Mouse (Mus musculus): ENCODE data around the gene Adgrl1.

DNA sequence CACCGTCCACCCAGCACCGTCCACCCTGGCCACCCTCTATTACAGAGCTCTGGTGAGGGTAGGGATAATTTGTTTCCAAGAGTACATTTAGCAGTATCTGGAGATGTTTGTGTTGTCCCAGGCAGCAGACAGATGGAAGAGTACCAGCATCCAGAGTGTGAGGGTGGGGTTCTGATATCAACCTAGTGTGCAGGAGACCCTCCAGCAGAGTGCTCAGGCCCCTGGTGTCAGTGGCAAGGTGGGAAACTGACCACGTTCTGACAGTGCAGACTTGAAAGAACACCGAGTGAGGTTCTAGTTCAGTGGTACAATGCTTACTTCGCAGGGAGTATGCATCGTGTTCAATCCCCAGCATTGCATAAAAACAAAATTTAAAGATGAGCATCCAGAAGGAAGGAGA lies 71.8 kb downstream of the Adgrl1 start:
- no peak for TF ChIP-seq HCFC1 (IDR thresholded peaks at IDR 0.05; ENCODE audit: low read depth, low read length)
- TF ChIP-seq TCF12 (IDR thresholded peaks at IDR 0.05; ENCODE audit: low read depth, low read length) = no peak
- TF ChIP-seq EP300 (IDR thresholded peaks at IDR 0.05; ENCODE audit: low read depth in 1 of 2, low read length in 2 of 2) = no peak
- TF ChIP-seq ZKSCAN1 (IDR thresholded peaks at IDR 0.05; ENCODE audit: low read depth, low read length) = no peak
- TF ChIP-seq CTCF (IDR thresholded peaks at IDR 0.05 in 2 of 3, conservative IDR thresholded peaks at IDR 0.05 in 1 of 3; ENCODE audit: control insufficient read depth in 1 of 3, insufficient read depth in 1 of 3, low read depth in 2 of 3, low read length in 3 of 3, poor library complexity in 1 of 3, severe bottlenecking in 1 of 3) = no peak
- no peak for TF ChIP-seq GATA1 (IDR thresholded peaks at IDR 0.05; ENCODE audit: low read depth, low read length)
- TF ChIP-seq JUND (IDR thresholded peaks at IDR 0.05; ENCODE audit: low read depth, low read length) = no peak
- no peak for TF ChIP-seq POLR2A (IDR thresholded peaks at IDR 0.05; ENCODE audit: control insufficient read depth in 1 of 2, insufficient read depth in 1 of 2, low read depth in 1 of 2, low read length in 2 of 2, poor library complexity in 1 of 2)
- TF ChIP-seq GABPA (IDR thresholded peaks at IDR 0.05; ENCODE audit: low read depth, low read length) = no peak
- no peak for TF ChIP-seq RCOR1 (IDR thresholded peaks at IDR 0.05; ENCODE audit: low read depth, low read length)
- no peak for TF ChIP-seq ETS1 (IDR thresholded peaks at IDR 0.05; ENCODE audit: low read depth, low read length)
- no peak for TF ChIP-seq CHD2 (IDR thresholded peaks at IDR 0.05; ENCODE audit: low read length)

Data from MEL (cell line).